Mouse (Mus musculus) R1 (cell line): ENCODE results near the gene Adh1.

Source experiments
- DNase-seq: peaks from one replicate; pipeline ENCODE4 v3.0.0-alpha.2; 2018; ENCODE audit warnings: low read depth, low spot score

Gene Adh1

DNA sequence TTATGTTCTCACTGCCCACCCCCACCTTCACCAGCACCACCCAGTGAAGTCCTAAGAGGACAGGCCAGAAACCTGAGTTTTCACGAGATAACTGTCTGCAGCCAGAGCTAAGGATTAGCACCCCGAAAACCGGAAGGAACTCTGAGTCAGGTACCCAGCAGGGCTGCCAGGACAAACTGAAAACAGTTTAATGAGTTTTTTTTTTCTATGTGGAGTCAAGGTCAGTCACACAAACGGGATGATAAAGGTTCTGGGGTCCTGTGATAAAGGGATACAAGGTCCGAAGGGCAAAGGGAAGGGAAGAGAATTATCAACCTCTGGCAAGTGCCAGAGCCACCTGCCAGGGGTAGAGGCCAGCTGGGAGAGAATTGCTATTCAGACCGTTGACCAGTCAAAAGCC, 19.4 kb upstream of the Adh1 start:
- DNase-seq, result no peak

- no peak for DNase-seq
Observed at GRCm38 (mm10) chr3:138242021-138242726, 18.6 kb upstream of the Adh1 start.

DNA sequence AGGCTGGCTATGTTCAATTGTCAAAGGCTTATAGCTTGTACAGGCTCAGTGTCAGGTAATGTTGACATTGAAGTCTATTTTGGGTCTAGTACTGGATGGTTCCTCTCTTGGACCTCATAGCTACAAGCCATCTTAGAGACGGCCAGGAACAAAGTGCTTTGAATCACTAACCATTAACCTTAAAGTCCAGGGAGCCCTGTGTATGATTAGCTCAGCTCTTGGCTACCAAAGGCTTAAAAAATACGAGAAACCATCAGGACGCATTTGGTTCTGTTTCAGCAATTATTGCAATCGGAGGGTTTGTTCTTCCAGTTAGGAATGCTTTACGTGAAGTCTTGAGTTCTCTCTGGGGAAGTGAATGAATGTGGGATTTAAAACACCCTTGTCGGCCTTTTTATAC, 17.9 kb upstream of the Adh1 start:
- no peak for DNase-seq

DNA sequence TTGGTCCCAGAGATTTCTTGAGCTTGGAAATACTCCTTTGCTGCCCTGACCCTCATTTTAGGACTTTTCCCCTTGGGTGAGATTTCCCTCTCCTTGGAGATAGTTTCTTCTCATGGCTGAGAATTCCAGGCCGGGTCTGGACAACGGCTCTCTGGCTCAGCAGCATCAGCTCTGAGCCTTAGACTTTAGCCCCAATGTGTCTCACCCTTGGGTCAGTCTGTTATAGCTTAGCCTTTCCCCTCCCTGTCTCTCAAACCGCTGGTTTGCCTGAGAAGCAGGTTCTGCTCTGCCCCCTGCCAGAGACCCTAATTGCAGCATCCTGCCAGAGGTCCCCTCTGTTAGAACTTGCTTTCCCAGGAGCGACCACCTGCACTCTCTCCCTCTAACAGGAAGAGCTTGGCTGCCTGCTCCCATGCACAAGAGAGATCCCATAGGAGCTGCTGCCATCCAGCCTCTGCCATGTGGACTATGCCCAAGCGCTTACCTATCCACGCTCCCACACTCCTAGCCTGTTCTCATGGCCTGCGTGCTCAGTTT, 16.4 kb upstream of the Adh1 start:
- no peak for DNase-seq

GRCm38 (mm10) chr3:138246511-138247020, 14.2 kb upstream of the Adh1 start:
- DNase-seq, result no peak

GRCm38 (mm10) chr3:138247241-138247640, 13.6 kb upstream of the Adh1 start:
- no peak for DNase-seq

GRCm38 (mm10) chr3:138248011-138248410, 12.8 kb upstream of the Adh1 start:
- no peak for DNase-seq

- no peak for DNase-seq
Observed at GRCm38 (mm10) chr3:138248746-138249145, 12.0 kb upstream of the Adh1 start.

DNA sequence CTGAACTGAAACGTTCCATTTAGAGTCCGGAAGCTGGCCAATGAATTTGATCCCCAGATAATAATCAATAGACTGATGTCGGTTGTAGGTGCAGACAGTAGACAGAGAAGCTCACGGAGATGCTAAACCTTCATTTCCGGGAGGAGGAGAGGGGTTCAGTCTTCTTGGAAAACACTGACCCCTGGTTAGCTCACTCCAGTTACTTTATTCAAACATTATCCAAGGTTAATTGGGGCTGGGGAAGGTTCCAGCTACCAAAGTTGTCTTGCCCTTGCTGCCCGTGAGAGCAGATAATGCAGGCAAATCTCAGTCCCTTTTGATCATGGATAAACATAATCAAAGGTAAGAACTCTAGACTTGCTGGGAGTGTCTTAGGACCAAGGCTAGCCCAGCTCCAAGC, 9.6 kb upstream of the Adh1 start:
- no peak for DNase-seq

GRCm38 (mm10) chr3:138254205-138254604, 6.6 kb upstream of the Adh1 start:
- DNase-seq, result no peak

DNA sequence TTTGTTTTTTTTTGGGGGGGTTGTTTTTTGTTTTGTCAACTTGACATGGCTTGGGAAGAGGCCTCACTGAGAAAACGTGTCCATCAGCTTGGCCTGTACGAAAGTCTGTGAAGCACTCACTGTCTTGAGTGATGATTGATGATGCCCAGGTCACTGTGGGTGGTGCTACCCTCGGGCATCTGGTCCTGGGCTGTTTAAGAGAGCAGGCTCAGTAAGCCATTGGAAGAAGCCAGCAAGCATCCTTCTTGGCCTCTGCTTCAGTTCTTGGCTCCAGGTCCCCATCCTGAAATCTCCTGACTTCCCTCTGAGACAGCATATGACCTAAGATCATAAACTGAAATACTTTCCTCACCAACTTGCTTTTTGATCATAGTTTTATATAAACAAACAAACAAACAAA, 5.4 kb upstream of the Adh1 start:
- DNase-seq, result no peak

DNA sequence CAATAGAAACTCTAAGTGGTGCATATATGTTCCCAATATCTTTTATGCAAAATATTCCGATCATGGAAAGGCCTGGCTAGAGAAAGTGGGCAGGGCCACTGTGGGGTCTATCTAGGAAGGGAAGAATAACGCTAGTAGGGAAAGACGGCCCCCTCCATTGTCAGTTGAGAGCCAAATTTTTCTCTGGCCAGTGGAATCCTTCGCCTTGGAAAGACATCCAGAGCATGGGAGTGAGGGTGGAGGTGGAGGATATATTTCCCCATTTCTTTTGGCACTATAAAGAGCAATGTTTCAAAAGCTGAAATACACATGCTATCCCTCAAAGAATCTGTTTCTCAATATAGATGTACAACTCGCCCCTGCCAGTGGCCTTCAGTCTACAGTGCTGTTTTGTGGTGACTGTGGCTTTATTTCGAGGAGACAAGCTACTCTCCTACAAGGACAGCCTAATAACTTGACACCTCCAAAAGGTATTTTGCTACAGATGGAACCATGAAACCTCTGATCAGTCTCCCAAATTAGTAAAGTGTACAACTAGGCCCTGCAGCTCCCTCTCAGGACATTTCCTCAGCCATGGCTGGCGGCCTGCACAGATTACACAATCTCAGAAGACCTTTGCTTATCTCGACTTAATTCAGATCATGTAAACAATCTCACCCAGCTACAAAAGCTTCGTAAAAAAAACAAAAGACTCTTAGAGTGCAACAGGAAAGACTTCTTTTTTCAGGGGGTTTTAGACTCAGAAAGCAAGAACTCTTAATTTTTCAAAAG, 4.8 kb upstream of the Adh1 start:
- no peak for DNase-seq

GRCm38 (mm10) chr3:138262568-138262967, 1.8 kb downstream of the Adh1 start:
- DNase-seq, result no peak

- DNase-seq, result no peak
Observed at GRCm38 (mm10) chr3:138263154-138263930, 2.6 kb downstream of the Adh1 start.

DNA sequence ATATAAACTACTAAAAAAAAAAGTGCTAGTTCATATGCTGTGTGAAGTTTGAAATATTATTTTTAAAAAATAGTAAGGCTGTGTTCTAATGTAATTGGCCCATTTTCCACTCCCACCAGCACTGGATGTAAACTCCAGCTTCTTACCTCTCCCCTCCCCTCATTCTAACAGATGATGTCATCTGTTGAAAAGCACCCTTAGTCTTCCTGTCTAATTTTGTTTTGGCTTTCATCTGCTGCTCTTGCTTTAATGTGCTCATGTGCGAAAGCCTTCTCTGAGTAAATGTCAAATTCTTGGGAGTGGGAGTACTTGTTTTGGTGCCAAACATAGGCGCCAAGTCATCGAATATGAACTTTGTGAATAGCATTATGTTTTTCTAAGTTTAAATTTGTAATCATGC, 3.9 kb downstream of the Adh1 start:
- DNase-seq, result no peak

GRCm38 (mm10) chr3:138270507-138270906, 9.7 kb downstream of the Adh1 start:
- DNase-seq, result no peak

DNA sequence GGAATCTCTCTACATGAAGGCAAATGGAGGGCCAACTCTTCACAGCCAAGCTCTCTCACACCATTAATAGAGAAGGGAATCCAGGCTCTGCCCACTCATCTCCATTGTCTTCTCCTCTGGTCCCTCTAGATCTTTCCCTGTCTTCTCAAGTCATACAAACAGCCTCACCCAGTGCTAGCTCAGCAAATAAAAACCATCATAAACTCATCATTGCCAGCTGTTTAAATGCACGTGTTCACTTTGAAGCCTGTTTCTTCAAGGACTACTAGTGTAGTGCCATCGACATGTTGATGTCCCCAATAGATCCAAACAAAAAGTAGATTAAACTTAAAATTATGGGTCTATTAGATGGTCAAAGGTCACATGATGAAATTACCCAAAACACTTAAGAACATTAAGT, 10.5 kb downstream of the Adh1 start:
- no peak for DNase-seq

- peak; percentile 67 for DNase-seq
Observed at GRCm38 (mm10) chr3:138273080-138273479, 12.3 kb downstream of the Adh1 start.

DNA sequence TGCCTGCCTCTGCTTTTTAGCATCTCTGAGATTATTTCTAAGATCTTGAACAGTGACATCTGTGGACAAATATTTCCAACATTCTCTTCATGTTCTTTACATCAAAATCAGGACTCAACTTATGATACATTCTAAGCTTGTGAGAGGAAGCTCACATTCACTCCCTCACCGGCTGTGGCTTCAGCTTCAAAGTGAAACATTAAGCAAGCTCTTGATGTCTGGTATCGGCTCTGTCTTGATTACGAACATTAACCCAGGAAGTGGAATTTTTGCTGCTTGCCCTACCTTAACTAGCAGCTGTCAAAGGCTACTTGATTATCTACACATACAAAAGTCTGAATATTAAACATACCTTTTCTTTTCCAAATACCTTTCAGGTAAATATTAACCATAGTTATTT, 14.3 kb downstream of the Adh1 start:
- DNase-seq, result no peak

DNA sequence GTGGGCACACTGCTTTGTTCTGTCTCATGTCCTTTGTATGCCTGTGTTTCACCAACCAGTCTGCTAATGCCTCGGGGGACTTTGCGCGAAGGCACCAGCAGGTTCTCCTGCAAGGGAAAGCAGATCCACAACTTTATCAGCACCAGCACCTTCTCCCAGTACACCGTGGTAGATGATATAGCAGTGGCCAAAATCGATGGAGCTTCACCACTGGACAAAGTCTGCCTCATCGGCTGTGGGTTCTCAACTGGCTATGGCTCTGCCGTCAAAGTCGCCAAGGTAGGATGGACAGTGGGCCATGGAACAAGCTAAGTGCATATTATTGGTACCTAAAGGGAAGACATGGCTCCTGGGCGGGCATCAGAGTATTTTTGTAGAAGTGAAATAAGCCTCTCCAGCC, 21.8 kb downstream of the Adh1 start:
- no peak for DNase-seq

DNA sequence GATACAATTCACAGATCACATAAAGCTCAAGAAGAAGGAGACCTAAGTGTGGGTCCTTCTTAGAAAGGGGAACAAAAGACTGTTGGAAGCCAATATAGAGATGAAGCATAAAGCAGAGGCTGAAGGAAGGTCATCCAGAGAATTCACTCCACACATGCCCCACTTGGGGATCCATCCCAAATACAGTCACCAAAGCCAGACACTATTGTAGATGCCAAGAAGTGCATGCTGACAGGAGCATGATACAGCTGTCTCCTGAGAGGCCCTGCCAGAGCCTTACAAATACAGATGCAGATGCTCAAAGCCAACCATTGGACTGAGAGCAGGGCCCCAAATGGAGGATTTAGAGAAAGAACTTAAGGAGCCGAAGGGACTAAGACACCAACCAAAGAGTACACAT, 23.0 kb downstream of the Adh1 start:
- DNase-seq, result no peak

- DNase-seq, result no peak
Observed at GRCm38 (mm10) chr3:138285986-138286385, 25.2 kb downstream of the Adh1 start.
